In the genomic region with DNA sequence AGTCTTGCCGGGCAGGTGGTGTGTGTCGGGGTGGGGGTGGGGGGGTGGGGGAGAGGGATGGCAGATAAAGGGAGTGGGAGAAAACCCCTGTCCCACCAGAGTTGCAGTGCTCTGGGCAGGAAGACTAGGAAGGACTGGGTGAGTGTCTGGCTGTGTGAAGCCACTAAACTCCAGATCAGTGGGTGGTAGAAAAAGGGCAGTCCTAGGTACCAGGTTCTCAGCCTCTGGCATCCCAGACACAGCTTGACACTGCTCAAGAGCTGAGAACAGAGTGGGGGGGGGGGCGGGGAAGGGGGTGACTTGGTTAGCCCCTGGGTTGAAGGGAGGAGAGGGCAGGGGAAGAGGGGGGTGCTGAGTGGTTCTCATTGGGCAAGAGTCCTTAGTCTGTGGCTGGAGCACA, we compare ENCODE assay signal across 20 mouse cellular contexts.
"Had no signal": no experiment of that assay in that cellular context is flagged by ENCODE, and none has a peak within 500 bp of the region (broad histone marks: within the 10 kb centered on the region; RNA-seq: fewer than 3 reads in every experiment).

No protein-coding gene starts in this region.

- H3K4me2 ChIP-seq: limb, embryonic 13.5 days; lung, embryonic 14.5 days; midbrain, embryonic 15.5 days; neural tube, embryonic 13.5 days; stomach, embryonic 15.5 days had no signal

- H3K9me3 ChIP-seq: limb, embryonic 10.5 days; limb, embryonic 13.5 days; midbrain, embryonic 15.5 days; neural tube, embryonic 13.5 days; stomach, embryonic 15.5 days had no signal

- H3K36me3 ChIP-seq: limb, embryonic 10.5 days; limb, embryonic 13.5 days; midbrain, embryonic 15.5 days; neural tube, embryonic 13.5 days; stomach, embryonic 15.5 days had no signal

- DNase-seq: kidney, adult 2 months; layer of hippocampus, adult 9-11 months; liver; liver, postnatal 0 days; lung, embryonic 14.5 days; retina, postnatal 1 day; right cerebral cortex, postnatal 25 days; spleen, adult 18-20 months; thymus, postnatal 25 days had no signal

- H3K4me3 ChIP-seq: layer of hippocampus, adult 2 months; limb, embryonic 10.5 days; limb, embryonic 13.5 days; midbrain, embryonic 15.5 days; myocyte; neural tube, embryonic 13.5 days; stomach, embryonic 15.5 days had no signal

- H3K27me3 ChIP-seq: limb, embryonic 13.5 days; midbrain, embryonic 15.5 days; neural tube, embryonic 13.5 days; stomach, embryonic 15.5 days had no signal

- H3K9ac ChIP-seq: limb, embryonic 13.5 days; liver, embryonic 14.5 days; liver, postnatal 0 days; lung, embryonic 14.5 days; midbrain, embryonic 15.5 days; neural tube, embryonic 13.5 days; stomach, embryonic 15.5 days had no signal

- H3K4me1 ChIP-seq: limb, embryonic 10.5 days; limb, embryonic 13.5 days; midbrain, embryonic 15.5 days; neural tube, embryonic 13.5 days; stomach, embryonic 15.5 days had no signal

- ATAC-seq: lung, postnatal 0 days; midbrain, embryonic 15.5 days had no signal

- H3K27ac ChIP-seq: kidney, postnatal 0 days; layer of hippocampus, adult 2 months; limb, embryonic 10.5 days; limb, embryonic 13.5 days; liver, embryonic 14.5 days; macrophage; midbrain, embryonic 15.5 days; neural tube, embryonic 13.5 days; stomach, embryonic 15.5 days had no signal
